Mouse (Mus musculus) heart, postnatal 10 days (tissue): Measurements from ENCODE around the gene Bin2. TPM values are rescaled to one million over a fixed set of nuclear protein-coding genes. Genes with fewer than 3 reads are reported as not detected.

Experiments
- DNase-seq, 2 experiments: peaks; one replicate each; pipeline ENCODE4 v3.0.0; 2021
- intact Hi-C: fragments of 180-260 bp; cut with DNase I; formaldehyde crosslinking; loops from one replicate; pipeline ENCODE4 v1.15.1; 2025
- total RNA-seq, 2 experiments: library from RNA; stranded (reverse); gene quantifications; 2 replicates each; pipeline ENCODE4 v1.2.3; 2021

The Bin2 gene
- total RNA-seq, 2 experiments from 2014 or later: 1.4 to 2.2 TPM

- no peak for DNase-seq
Observed at GRCm38 (mm10) chr15:100655201-100655600, 14.2 kb downstream of the Bin2 start.

GRCm38 (mm10) chr15:100654271-100654670, 15.1 kb downstream of the Bin2 start:
- DNase-seq: no peak
- intact Hi-C loops: no loop called here

More at GRCm38 (mm10) chr15:100655201-100655600, 14.2 kb downstream of the Bin2 start:
- intact Hi-C loops: no loop called here

- no peak for DNase-seq
- intact Hi-C loops: no loop called here
Observed at GRCm38 (mm10) chr15:100651610-100652009, 17.7 kb downstream of the Bin2 start.

- intact Hi-C loops: no loop called here
- DNase-seq: no peak
Observed at GRCm38 (mm10) chr15:100650111-100650510, 19.2 kb downstream of the Bin2 start.

GRCm38 (mm10) chr15:100646161-100646560, 23.2 kb downstream of the Bin2 start:
- intact Hi-C loops: no loop called here
- no peak for DNase-seq

- intact Hi-C loops: no loop called here
- no peak for DNase-seq
Observed at GRCm38 (mm10) chr15:100642451-100642850, 26.9 kb downstream of the Bin2 start.

- intact Hi-C loops: no loop called here
- DNase-seq: no peak
Observed at GRCm38 (mm10) chr15:100641226-100641810, 28.0 kb downstream of the Bin2 start.

- peak in 1 of 2 experiments; percentile 7 for DNase-seq
- intact Hi-C loops: loop anchor here (5.0 kb wide), 1 partner anchor 42 kb away; no protein-coding TSS in a partner anchor
Observed at GRCm38 (mm10) chr15:100639972-100640750, 29.2 kb downstream of the Bin2 start.

GRCm38 (mm10) chr15:100637661-100638060, 31.7 kb downstream of the Bin2 start:
- intact Hi-C loops: loop anchor here (2.0 to 5.0 kb wide), 2 partner anchors 19 to 45 kb away; no protein-coding TSS in a partner anchor
- peak; percentile 50 to 68 for DNase-seq

GRCm38 (mm10) chr15:100636700-100637501, 32.5 kb downstream of the Bin2 start, which contains the start of gene Smagp:
Smagp (minus strand) TSS chr15:100636940.
- peak; percentile 65 to 69 for DNase-seq
- intact Hi-C loops: loop anchor here (2.0 to 5.0 kb wide), 2 partner anchors 18 to 45 kb away; no protein-coding TSS in a partner anchor

GRCm38 (mm10) chr15:100635851-100636645, 33.3 kb downstream of the Bin2 start:
- DNase-seq: no peak
- intact Hi-C loops: loop anchor here (2.0 to 5.0 kb wide), 2 partner anchors 17 to 46 kb away; no protein-coding TSS in a partner anchor

GRCm38 (mm10) chr15:100635239-100635638, 34.1 kb downstream of the Bin2 start:
- intact Hi-C loops: loop anchor here (5.0 kb wide), 1 partner anchor 47 kb away; no protein-coding TSS in a partner anchor
- no peak for DNase-seq

- intact Hi-C loops: no loop called here
Observed at GRCm38 (mm10) chr15:100633341-100633740, 36.0 kb downstream of the Bin2 start.

GRCm38 (mm10) chr15:100632323-100632722, 37.0 kb downstream of the Bin2 start:
- no peak for DNase-seq
- intact Hi-C loops: no loop called here

More at GRCm38 (mm10) chr15:100633341-100633740, 36.0 kb downstream of the Bin2 start:
- no peak for DNase-seq

- intact Hi-C loops: no loop called here
- no peak for DNase-seq
Observed at GRCm38 (mm10) chr15:100631454-100632170, 37.7 kb downstream of the Bin2 start.

GRCm38 (mm10) chr15:100630126-100630525, 39.2 kb downstream of the Bin2 start:
- no peak for DNase-seq
- intact Hi-C loops: no loop called here

- DNase-seq: no peak
- intact Hi-C loops: no loop called here
Observed at GRCm38 (mm10) chr15:100628797-100629196, 40.6 kb downstream of the Bin2 start.

GRCm38 (mm10) chr15:100627774-100628370, 41.5 kb downstream of the Bin2 start:
- intact Hi-C loops: no loop called here
- DNase-seq: no peak

- intact Hi-C loops: no loop called here
- DNase-seq: no peak
Observed at GRCm38 (mm10) chr15:100627287-100627686, 42.1 kb downstream of the Bin2 start.
